Mouse (Mus musculus): ENCODE measurements around the gene H2-Q2. TPM values are rescaled to one million over a fixed set of nuclear protein-coding genes. Genes with fewer than 3 reads are reported as not detected.
"Not testable (repeated sequence)": the region's sequence is repeated elsewhere in the genome, so short reads cannot be mapped to it uniquely, and the experiment has no call there.

The H2-Q2 gene
- polyA plus RNA-seq (2016; fragmentation: Nextera tagmentation; extraction: Ambion mirVana), result 0.26 and 0.35 TPM in 2 replicates

DNA sequence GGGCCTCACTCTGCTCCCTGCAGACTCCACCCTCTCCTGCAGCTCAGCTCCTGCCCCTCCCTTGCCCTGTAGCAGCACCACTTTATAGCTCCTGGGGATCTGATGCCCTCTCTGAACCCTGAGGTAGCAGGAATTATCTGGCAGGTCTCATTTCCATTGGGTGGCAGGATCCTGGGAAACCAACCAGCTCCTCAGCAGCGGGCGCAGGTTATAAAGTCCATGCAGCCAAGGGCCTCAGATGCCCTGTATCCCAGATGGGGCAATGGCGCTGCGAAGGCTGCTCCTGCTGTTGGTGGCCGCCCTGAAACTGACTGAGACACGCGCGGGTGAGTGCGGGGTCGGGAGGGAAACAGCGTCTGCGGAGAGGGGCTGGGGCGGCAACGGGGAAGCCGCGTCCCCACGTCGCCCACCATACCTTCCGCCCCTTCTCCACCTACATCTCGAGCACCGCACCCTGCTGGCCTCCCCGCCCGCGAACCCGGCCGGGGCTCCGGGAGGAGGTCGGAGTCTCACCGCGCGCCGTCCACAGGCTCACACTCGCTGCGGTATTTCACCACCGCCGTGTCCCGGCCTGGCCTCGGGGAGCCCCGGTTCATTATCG lies at the start of gene H2-Q2:
H2-Q2 (plus strand) TSS at position 172 of the 601 bp plus-strand sequence.
- no peaks in the 10 kb centered on the region for H3K36me3 ChIP-seq (replicated peaks)
- H3K4me3 ChIP-seq, result peak within 1 kb of the TSS; percentile 57
- WGBS, result under 1% methylated on average over 40 of the region's 40 CpGs
- no peaks in the 10 kb centered on the region for H3K9me3 ChIP-seq
- peaks cover 63% of the 10 kb centered on the region for H3K27me3 ChIP-seq (ENCODE audit: poor library complexity, severe bottlenecking)
- DNase-seq (ENCODE audit: extremely low spot score, low spot score), result peak; percentile 24
- peaks cover 13% of the 10 kb centered on the region for H3K4me1 ChIP-seq
- no peak within 1 kb of the TSS for H3K27ac ChIP-seq

DNA sequence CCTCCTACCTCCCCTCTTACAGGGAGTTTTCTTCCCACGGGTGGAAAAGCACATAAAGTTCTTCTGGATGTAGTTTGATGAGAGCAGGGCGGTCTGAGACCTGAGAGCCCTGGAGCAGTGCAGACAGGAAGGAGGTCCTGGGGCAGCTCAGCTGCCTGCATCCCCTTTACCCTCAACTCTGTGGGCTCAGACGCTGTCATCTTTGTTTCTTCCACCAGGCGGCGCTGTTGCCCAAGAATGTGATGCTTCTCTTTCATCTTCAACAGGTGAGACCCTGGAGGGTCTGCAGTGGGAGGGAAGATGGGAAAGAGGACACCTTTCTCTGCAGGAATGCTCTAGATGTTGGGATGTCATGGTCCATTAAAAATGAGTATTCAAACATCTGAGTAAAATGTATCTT lies 46.2 kb upstream of the H2-Q2 start:
- H3K36me3 ChIP-seq (replicated peaks); H3K4me1 ChIP-seq; H3K27me3 ChIP-seq (ENCODE audit: poor library complexity, severe bottlenecking); H3K9me3 ChIP-seq; H3K4me3 ChIP-seq; H3K27ac ChIP-seq: not testable (repeated sequence)
- DNase-seq (ENCODE audit: extremely low spot score, low spot score), result peak; percentile 47
- 4% methylated on average over 5 of the region's 5 CpGs for WGBS

DNA sequence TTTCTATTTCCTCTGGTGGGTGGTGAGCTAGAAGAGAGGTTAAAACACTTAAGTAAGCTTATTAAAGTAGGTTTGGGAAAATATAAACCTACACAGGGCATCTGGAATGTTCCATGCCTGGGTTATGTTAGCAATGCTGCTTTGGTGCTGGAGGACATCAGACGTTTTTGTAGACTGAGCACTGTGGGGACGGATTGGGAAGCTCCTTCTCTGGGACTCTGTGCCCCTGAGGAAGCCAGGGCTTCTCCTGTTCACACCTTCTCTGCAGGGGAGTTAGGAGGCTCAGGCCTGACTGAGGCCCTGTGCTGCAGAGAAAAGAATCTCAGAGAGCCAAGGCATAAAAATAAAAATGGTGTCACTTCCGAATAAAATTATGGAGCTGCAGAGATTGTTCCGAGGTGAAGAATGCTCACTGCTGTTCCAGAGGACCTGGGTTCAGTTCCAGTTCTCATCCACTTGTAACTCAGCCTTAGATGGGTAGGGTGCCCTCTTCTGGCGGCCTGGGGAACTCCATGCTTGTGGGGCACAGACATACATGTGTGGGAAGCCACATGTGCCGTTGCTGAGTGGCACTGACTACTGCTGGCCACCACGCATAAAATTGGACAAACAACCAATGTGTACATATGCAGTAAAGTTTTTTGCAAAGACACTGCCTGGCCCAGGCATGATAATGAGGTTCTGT lies 41.6 kb upstream of the H2-Q2 start:
- H3K27ac ChIP-seq; H3K27me3 ChIP-seq (ENCODE audit: poor library complexity, severe bottlenecking); DNase-seq (ENCODE audit: extremely low spot score, low spot score); H3K4me3 ChIP-seq; H3K4me1 ChIP-seq; H3K9me3 ChIP-seq; H3K36me3 ChIP-seq (replicated peaks): not testable (repeated sequence)
- 85% methylated on average over 7 of the region's 7 CpGs for WGBS

DNA sequence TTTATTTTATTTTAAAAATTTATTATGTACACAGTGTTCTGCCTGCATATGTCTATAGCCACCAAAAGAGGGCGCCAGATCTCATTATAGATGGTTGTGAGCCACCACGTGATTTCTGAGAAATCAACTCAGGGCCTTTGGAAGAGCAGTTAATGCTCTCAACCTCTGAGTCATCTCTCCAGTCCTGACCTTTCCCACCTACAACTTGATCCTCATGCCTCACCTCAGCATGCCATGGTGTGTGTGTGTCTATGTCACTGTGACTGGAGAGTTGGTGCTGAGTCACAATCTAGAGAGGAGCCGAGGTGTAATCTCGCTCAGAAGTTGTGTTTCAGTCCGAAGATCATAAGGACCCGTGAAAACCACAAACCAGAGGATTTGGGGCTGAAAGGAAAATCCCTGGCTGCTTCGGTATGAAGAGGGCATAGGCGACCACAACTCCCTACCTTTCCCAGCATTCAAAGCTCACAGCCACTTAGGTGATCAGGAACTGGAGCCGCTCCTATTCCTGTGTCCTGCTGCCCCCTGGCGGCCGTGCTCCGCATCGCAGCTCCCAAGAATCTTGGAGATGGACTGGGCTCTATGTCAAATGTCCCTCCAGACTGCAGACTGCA lies 40.3 kb upstream of the H2-Q2 start:
- WGBS, result 24% methylated on average over 13 of the region's 13 CpGs
- H3K4me3 ChIP-seq, result no peak overlapping the region
- no peak overlapping the region for H3K27ac ChIP-seq
- no peaks in the 10 kb centered on the region; the same call in 1 of the 2 replicates for H3K9me3 ChIP-seq
- no peaks in the 10 kb centered on the region; the same call in 1 of the 2 replicates for H3K27me3 ChIP-seq (ENCODE audit: poor library complexity, severe bottlenecking)
- DNase-seq (ENCODE audit: extremely low spot score, low spot score), result peak; percentile 82
- no peaks in the 10 kb centered on the region for H3K4me1 ChIP-seq
- no peaks in the 10 kb centered on the region for H3K36me3 ChIP-seq (replicated peaks)

DNA sequence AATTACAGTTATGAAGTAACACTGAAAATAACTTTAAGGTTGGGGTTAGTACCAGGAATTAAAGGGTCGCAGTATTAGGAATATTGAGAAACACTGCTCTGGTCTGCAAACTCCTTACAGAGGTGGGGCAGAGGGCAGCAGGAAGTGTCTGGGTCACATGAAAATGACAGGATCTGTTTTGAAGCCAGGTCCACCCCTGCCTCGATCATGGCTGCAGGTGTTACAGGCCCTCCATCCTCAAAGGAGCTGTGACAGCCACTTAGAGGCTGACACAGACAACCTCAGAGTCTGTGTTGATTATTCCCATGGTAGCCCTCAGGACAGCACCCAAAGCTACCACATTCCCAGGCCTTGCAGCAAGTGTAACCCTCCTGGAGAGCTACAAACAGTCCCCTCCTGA lies 38.8 kb upstream of the H2-Q2 start:
- H3K4me1 ChIP-seq, result no peaks in the 10 kb centered on the region
- H3K4me3 ChIP-seq, result no peak overlapping the region
- H3K9me3 ChIP-seq, result no peaks in the 10 kb centered on the region; the same call in 1 of the 2 replicates
- no peak overlapping the region for H3K27ac ChIP-seq
- H3K27me3 ChIP-seq (ENCODE audit: poor library complexity, severe bottlenecking), result no peaks in the 10 kb centered on the region; the same call in 1 of the 2 replicates
- DNase-seq (ENCODE audit: extremely low spot score, low spot score), result no peak
- WGBS, result 84% methylated on average over 2 of the region's 2 CpGs
- no peaks in the 10 kb centered on the region for H3K36me3 ChIP-seq (replicated peaks)

DNA sequence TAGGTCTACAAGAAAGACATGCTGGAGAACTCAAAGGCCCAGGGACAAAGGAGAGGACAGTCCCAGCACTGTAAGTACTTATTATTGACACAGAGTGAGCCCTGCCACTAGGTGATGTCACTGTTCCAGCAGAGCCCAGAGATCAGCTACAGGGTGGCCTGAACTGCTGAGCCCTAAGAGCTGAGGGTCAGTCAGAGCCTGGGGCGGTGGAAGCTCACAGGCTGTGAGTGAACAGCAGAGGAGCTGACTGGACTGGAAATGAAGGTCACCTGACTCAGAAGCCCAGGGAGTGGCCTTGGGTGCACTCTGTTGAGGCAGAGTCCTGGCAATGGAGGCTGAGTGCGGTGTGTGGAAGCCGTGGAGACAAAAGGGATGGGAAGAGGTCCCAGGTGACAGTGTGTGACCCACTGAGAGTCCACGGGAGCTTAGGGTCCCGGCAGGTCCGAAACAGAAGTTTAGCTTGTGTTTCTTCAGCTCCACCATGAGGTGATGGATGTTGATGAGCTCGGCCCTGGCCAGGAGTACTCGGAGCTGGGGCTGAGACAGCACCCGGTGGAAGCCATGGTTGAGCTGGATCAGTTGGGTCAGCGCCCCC lies 38.2 kb upstream of the H2-Q2 start:
- no peaks in the 10 kb centered on the region for H3K36me3 ChIP-seq (replicated peaks)
- H3K4me1 ChIP-seq, result no peaks in the 10 kb centered on the region
- H3K27ac ChIP-seq, result no peak overlapping the region
- H3K4me3 ChIP-seq, result no peak overlapping the region
- DNase-seq (ENCODE audit: extremely low spot score, low spot score), result no peak
- 86% methylated on average over 10 of the region's 10 CpGs for WGBS
- no peaks in the 10 kb centered on the region; the same call in 1 of the 2 replicates for H3K9me3 ChIP-seq
- H3K27me3 ChIP-seq (ENCODE audit: poor library complexity, severe bottlenecking), result no peaks in the 10 kb centered on the region; the same call in 1 of the 2 replicates

DNA sequence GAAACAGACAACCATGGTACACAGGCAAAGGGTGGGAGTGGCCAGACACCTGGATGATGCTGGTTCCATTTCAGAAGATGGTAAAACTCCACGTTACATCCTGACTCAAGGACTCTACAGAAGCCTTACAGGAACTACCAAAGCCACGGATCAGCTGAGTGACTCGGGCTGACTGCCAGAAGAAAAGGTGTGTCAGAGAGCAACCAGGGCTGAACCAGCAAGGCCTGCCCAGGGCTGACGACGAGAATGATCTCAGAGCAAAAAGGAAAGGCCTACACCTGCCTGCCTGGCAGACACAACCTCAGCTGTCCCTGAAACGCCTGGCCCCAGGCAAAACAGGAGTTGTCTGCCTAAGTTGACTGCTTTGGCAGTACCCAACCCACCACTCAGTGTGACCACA lies 37.6 kb upstream of the H2-Q2 start:
- Histone ChIP-seq H3K4me1 (no peaks in the 10 kb centered on the region), H3K36me3 (replicated peaks) (no peaks in the 10 kb centered on the region), H3K4me3 (no peak overlapping the region), H3K27me3 (ENCODE audit: poor library complexity, severe bottlenecking) (no peaks in the 10 kb centered on the region; the same call in 1 of the 2 replicates), H3K27ac (no peak overlapping the region), H3K9me3 (no peaks in the 10 kb centered on the region; the same call in 1 of the 2 replicates)
- 78% methylated on average over 6 of the region's 6 CpGs for WGBS
- DNase-seq (ENCODE audit: extremely low spot score, low spot score), result no peak

DNA sequence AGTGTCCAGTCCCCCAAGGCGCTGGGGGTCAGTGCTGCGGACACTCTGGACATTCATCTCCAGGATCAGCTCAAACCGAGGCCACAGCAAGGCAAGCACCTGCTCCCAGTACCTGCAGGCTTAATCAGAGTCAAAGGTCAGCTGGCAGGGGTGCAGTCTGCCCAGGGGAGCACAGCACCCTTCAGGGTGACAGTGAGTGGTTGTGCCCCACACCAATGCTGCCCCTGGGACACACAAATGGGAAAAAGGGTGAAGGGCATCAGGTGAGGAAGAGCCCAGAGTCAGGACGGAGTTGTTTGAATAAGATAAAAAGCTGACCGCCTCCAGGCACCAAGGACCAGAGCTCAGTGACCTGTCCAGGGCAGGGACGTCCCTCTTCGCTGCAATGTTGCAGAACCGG lies 37.1 kb upstream of the H2-Q2 start:
- not testable (repeated sequence) for H3K27me3 ChIP-seq (ENCODE audit: poor library complexity, severe bottlenecking); H3K4me1 ChIP-seq
- 85% methylated on average over 8 of the region's 8 CpGs for WGBS

DNA sequence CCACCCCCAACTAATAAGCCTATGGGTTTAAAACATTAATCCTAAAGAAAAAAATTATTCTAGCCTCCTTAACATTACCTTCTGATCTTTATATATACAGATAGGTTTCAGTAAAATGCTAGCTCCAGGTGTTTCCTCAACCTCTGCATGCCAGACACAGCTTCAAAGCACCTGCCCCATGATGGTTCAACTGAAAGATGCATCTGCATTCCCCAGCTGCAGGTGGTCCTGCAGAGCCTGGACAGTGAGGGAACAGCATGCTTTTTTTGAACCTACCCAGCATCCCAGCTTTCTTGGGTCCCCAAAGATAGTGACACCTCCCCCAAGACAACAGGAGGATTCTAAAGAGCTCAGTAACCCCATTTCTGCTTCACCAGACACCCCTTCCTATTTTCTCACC lies 23.4 kb upstream of the H2-Q2 start:
- DNase-seq (ENCODE audit: extremely low spot score, low spot score), result no peak
- H3K36me3 ChIP-seq (replicated peaks), result no peaks in the 10 kb centered on the region
- H3K27me3 ChIP-seq (ENCODE audit: poor library complexity, severe bottlenecking), result peaks cover 59% of the 10 kb centered on the region
- no peak overlapping the region for H3K4me3 ChIP-seq
- H3K27ac ChIP-seq, result no peak overlapping the region
- peaks cover 10% of the 10 kb centered on the region for H3K4me1 ChIP-seq
- H3K9me3 ChIP-seq, result no peaks in the 10 kb centered on the region

More for the DNA sequence above, 37.1 kb upstream of the H2-Q2 start:
- H3K27ac ChIP-seq; H3K36me3 ChIP-seq (replicated peaks); DNase-seq (ENCODE audit: extremely low spot score, low spot score); H3K9me3 ChIP-seq; H3K4me3 ChIP-seq: not testable (repeated sequence)

DNA sequence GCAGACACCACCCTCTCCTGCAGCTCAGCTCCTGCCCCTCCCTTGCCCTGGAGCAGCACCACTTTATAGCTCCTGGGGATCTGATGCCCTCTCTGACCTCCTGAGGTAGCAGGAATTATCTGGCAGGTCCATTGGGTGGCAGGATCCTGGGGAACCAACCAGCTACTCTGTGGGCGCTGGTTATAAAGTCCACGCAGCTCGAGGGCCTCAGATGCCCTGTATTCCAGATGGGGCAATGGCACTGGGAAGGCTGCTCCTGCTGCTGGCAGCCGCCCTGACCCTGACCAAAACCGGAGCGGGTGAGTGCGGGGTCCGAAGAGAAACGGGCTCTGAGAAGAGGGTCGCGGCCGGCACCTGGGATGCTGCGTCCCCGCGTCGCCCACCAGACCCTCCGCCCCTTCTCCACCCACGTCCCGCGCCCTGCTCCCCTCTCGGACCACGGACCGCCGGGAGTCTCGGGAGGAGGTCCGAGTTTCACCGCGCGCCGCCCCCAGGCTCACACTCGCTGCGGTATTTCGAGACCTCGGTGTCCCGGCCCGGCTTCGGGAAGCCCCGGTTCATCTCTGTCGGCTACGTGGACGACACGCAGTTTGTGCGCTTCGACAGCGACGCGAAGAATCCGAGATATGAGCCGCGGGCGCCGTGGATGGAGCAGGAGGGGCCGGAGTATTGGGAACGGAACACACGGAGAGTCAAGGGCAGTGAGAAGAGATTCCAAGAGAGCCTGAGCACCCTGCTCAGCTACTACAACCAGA lies 21.5 kb upstream of the H2-Q2 start, which contains the start of gene H2-Q1:
H2-Q1 (plus strand) TSS at position 79 of the 755 bp plus-strand sequence.
- WGBS, result 2% methylated on average over 55 of the region's 55 CpGs
- DNase-seq (ENCODE audit: extremely low spot score, low spot score), result peak; percentile 23
- peaks cover 10% of the 10 kb centered on the region for H3K4me1 ChIP-seq

DNA sequence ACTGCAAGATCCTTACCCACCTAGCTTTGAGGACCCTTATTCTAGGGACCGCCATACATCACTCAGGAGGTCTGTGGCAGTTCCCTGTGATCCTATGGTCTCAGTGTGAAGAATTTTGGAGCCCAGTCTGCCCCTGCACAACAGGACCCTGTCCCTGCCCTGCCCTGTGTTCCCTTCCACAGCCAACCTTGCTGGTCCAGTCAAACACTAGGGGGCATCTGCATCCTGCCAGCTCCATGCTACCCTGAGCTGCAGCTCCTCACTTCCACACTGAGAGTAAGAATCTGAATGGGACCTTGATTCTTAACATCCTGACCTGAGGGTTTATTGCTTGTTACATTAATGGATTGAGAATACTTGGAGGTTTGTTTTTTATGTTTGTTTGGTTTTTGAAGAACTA lies 16.9 kb upstream of the H2-Q2 start:
- not testable (repeated sequence) for H3K36me3 ChIP-seq (replicated peaks); H3K27ac ChIP-seq
- 69% methylated on average over 1 of the region's 1 CpGs for WGBS

More for the DNA sequence above, 21.5 kb upstream of the H2-Q2 start, which contains the start of gene H2-Q1:
- Histone ChIP-seq H3K27ac (0 out of 2 replicates have a peak within 1 kb of the TSS, but pooled peaks have one; percentile 31), H3K4me3 (peak within 1 kb of the TSS; percentile 52), H3K36me3 (replicated peaks) (no peaks in the 10 kb centered on the region), H3K27me3 (ENCODE audit: poor library complexity, severe bottlenecking) (peaks cover 59% of the 10 kb centered on the region), H3K9me3 (no peaks in the 10 kb centered on the region)

DNA sequence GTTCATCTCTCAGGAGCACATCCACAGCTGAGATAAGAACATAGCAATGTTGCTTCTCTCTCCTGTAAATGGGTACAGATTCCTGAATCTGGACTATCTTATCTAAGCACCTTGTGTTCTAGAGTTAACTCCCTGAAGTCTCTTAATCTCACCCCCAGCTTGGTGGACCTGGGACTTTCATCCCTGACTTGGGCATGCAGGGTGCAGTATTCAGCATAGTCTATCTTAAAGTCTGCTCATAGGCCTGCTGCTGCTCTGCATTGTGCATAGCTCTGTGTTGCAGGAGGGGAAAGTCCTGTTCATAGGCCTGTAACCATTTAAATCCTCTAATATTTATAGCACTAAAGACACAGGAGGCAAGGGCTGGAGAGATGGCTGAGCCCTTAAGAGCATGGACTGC lies 16.0 kb upstream of the H2-Q2 start:
- not testable (repeated sequence) for H3K36me3 ChIP-seq (replicated peaks); H3K4me3 ChIP-seq; H3K9me3 ChIP-seq; H3K4me1 ChIP-seq; DNase-seq (ENCODE audit: extremely low spot score, low spot score); H3K27ac ChIP-seq
- H3K27me3 ChIP-seq (ENCODE audit: poor library complexity, severe bottlenecking), result peaks cover 23% of the 10 kb centered on the region

More for the DNA sequence above, 16.9 kb upstream of the H2-Q2 start:
- H3K4me1 ChIP-seq; DNase-seq (ENCODE audit: extremely low spot score, low spot score); H3K4me3 ChIP-seq; H3K9me3 ChIP-seq: not testable (repeated sequence)
- peaks cover 32% of the 10 kb centered on the region for H3K27me3 ChIP-seq (ENCODE audit: poor library complexity, severe bottlenecking)

Data from forebrain, embryonic 10.5 days (tissue).